Mouse (Mus musculus): Measurements from ENCODE around the gene Mylk4.

Gene Mylk4

GRCm38 (mm10) chr13:32706651-32707288 lies 77.0 kb downstream of the Mylk4 start:
- DNase-seq, result no peak

GRCm38 (mm10) chr13:32705315-32705714 lies 78.4 kb downstream of the Mylk4 start:
- no peak for DNase-seq

GRCm38 (mm10) chr13:32704911-32705310 lies 78.8 kb downstream of the Mylk4 start:
- DNase-seq, result no peak

GRCm38 (mm10) chr13:32701564-32701963 lies 82.2 kb downstream of the Mylk4 start:
- DNase-seq, result no peak

GRCm38 (mm10) chr13:32699376-32699775 lies 84.4 kb downstream of the Mylk4 start:
- no peak for DNase-seq

GRCm38 (mm10) chr13:32698956-32699355 lies 84.8 kb downstream of the Mylk4 start:
- no peak for DNase-seq

- DNase-seq, result no peak
Measured at GRCm38 (mm10) chr13:32693886-32694455, 89.8 kb downstream of the Mylk4 start.

- DNase-seq, result no peak
Measured at GRCm38 (mm10) chr13:32692563-32692962, 91.2 kb downstream of the Mylk4 start.

GRCm38 (mm10) chr13:32690279-32690678 lies 93.5 kb downstream of the Mylk4 start:
- no peak for DNase-seq

GRCm38 (mm10) chr13:32680868-32681515 lies 102.8 kb downstream of the Mylk4 start:
- peak; percentile 70 to 72 for DNase-seq

GRCm38 (mm10) chr13:32680121-32680551 lies 103.6 kb downstream of the Mylk4 start:
- no peak for DNase-seq

GRCm38 (mm10) chr13:32678998-32679397 lies 104.8 kb downstream of the Mylk4 start:
- no peak for DNase-seq

- DNase-seq, result peak in 1 of 2 experiments; percentile 24
Measured at GRCm38 (mm10) chr13:32670782-32671181, 113.0 kb downstream of the Mylk4 start.

GRCm38 (mm10) chr13:32668296-32668695 lies 115.5 kb downstream of the Mylk4 start:
- no peak for DNase-seq

- DNase-seq, result no peak
Measured at GRCm38 (mm10) chr13:32667386-32667785, 116.4 kb downstream of the Mylk4 start.

- peak; percentile 29 to 38 for DNase-seq
Measured at GRCm38 (mm10) chr13:32662041-32662440, 121.7 kb downstream of the Mylk4 start.

- DNase-seq, result no peak
Measured at GRCm38 (mm10) chr13:32660294-32660693, 123.5 kb downstream of the Mylk4 start.

- no peak for DNase-seq
Measured at GRCm38 (mm10) chr13:32659271-32659670, 124.5 kb downstream of the Mylk4 start.

GRCm38 (mm10) chr13:32657583-32657982 lies 126.2 kb downstream of the Mylk4 start:
- DNase-seq, result no peak
